Mouse (Mus musculus): ENCODE results near the gene Slc47a2. TPM values are rescaled to one million over a fixed set of nuclear protein-coding genes. Genes with fewer than 3 reads are reported as not detected.

The Slc47a2 gene
- polyA plus RNA-seq, 1 experiment from 2014 or later: not detected

Other genes starting within 250 kb of the Slc47a2 start
- gene Tnfrsf13b, start 216.1 kb downstream of the Slc47a2 start, polyA plus RNA-seq (2014; fragmentation: Nextera tagmentation; extraction: Ambion mirVana): 2.3 and 3.1 TPM in 2 replicates
- gene Usp22, start 167.8 kb downstream of the Slc47a2 start, polyA plus RNA-seq (2014; fragmentation: Nextera tagmentation; extraction: Ambion mirVana): 163 TPM in 2 replicates
- gene Aldh3a1, start 135.3 kb downstream of the Slc47a2 start, polyA plus RNA-seq (2014; fragmentation: Nextera tagmentation; extraction: Ambion mirVana): not detected in 2 replicates
- 47.9 and 56.0 TPM in 2 replicates for gene Aldh3a2, start 75.4 kb downstream of the Slc47a2 start, polyA plus RNA-seq (2014; fragmentation: Nextera tagmentation; extraction: Ambion mirVana)
- gene Slc47a1, start 35.5 kb upstream of the Slc47a2 start, polyA plus RNA-seq (2014; fragmentation: Nextera tagmentation; extraction: Ambion mirVana): 0.43 and 0.62 TPM in 2 replicates
- gene Rnf112, start 111.3 kb upstream of the Slc47a2 start, polyA plus RNA-seq (2014; fragmentation: Nextera tagmentation; extraction: Ambion mirVana): 0.85 and 1.0 TPM in 2 replicates
- gene Mfap4, start 142.6 kb upstream of the Slc47a2 start, polyA plus RNA-seq (2014; fragmentation: Nextera tagmentation; extraction: Ambion mirVana): 239 and 268 TPM in 2 replicates
- gene Mapk7, start 151.5 kb upstream of the Slc47a2 start, polyA plus RNA-seq (2014; fragmentation: Nextera tagmentation; extraction: Ambion mirVana): 41.9 and 47.3 TPM in 2 replicates
- gene B9d1, start 162.3 kb upstream of the Slc47a2 start, polyA plus RNA-seq (2014; fragmentation: Nextera tagmentation; extraction: Ambion mirVana): 34.4 and 37.3 TPM in 2 replicates
- gene Epn2, start 236.8 kb upstream of the Slc47a2 start, polyA plus RNA-seq (2014; fragmentation: Nextera tagmentation; extraction: Ambion mirVana): 23.5 and 26.5 TPM in 2 replicates